ENCODE assay signal across 14 mouse cellular contexts in the genomic region with DNA sequence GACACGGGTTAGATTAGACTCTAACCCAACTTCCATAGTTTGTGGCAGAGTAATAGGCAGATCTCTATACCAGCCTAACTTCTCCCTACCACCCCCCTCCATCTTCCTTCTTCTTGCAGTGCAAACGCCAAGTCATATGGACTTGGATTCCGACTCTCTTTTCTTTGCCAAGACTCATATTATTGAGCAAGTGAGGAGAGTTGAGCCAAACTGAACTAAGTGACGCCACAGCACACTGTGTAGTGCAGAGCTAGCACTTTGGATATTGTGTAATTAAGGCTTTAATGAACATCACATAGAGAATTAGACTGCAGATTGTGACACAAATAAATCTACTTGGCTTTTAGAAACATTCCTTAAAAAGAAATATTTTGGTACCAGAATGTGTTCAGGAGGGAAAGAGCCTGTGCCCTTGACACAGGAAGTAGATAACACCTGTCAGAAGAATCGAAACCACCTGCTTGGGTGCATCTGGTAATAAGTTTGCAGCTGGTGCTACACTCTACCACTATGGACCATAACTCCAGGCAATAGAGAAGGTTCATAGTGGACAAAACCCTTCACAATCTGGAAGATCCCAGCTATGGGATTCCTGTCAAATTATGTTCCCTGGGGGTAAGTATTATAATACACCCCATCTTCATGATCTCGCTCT.
DNase-seq lines count a peak whose midpoint lies in the region; ATAC-seq and TF ChIP-seq lines count a peak whose summit lies in the region.
"Had no signal": no experiment of that assay in that cellular context is flagged by ENCODE, and none has a peak within 500 bp of the region (broad histone marks: within the 10 kb centered on the region; RNA-seq: fewer than 3 reads in every experiment).

No protein-coding gene starts in this region.

- no peaks in the 10 kb centered on the region for H3K27me3 ChIP-seq in forebrain, embryonic 13.5 days
- no peaks in the 10 kb centered on the region for H3K27me3 ChIP-seq in forebrain, embryonic 12.5 days
- no peaks in the 10 kb centered on the region for H3K27me3 ChIP-seq in kidney, embryonic 15.5 days
- no peaks in the 10 kb centered on the region for H3K27me3 ChIP-seq in forebrain, postnatal 0 days (ENCODE audit: insufficient read depth, low read length)
- H3K27me3 ChIP-seq in midbrain, embryonic 14.5 days (ENCODE audit: control insufficient read depth, insufficient read depth, low read length), result no peaks in the 10 kb centered on the region
- H3K27me3 ChIP-seq: hindbrain, embryonic 13.5 days had no signal

- peak; percentile 65; the same call in 1 of the 2 replicates for ATAC-seq in forebrain, embryonic 13.5 days
- no peak for ATAC-seq in forebrain, embryonic 12.5 days (ENCODE audit: low FRiP score)
- ATAC-seq in kidney, embryonic 15.5 days (replicated peaks; ENCODE audit: low FRiP score), result no peak
- ATAC-seq in forebrain, postnatal 0 days, result peak; percentile 53
- ATAC-seq in midbrain, embryonic 14.5 days (ENCODE audit: low FRiP score, low TSS enrichment), result no peak

- DNase-seq in kidney, postnatal 14 days, result peak; percentile 21
- peak; percentile 30 for DNase-seq in forebrain, postnatal 0 days
- DNase-seq in lung, postnatal 10 days, result peak; percentile 40
- no peak for DNase-seq in midbrain, embryonic 14.5 days
- no peak for DNase-seq in cerebellum, adult 11 months
- DNase-seq: cerebellum, adult 9-11 months; gastrocnemius, adult 2 months; thymus, postnatal 36 days had no signal

- no peaks in the 10 kb centered on the region for H3K9me3 ChIP-seq in forebrain, embryonic 13.5 days (replicated peaks)
- H3K9me3 ChIP-seq in forebrain, embryonic 12.5 days, result no peaks in the 10 kb centered on the region
- no peaks in the 10 kb centered on the region for H3K9me3 ChIP-seq in kidney, embryonic 15.5 days (replicated peaks)
- H3K9me3 ChIP-seq in forebrain, postnatal 0 days (ENCODE audit: low read length), result no peaks in the 10 kb centered on the region
- H3K9me3 ChIP-seq in midbrain, embryonic 14.5 days (ENCODE audit: control insufficient read depth, low read length), result no peaks in the 10 kb centered on the region
- H3K9me3 ChIP-seq: hindbrain, embryonic 13.5 days had no signal

- 82% methylated on average over 6 of the region's 6 CpGs for WGBS in forebrain, embryonic 13.5 days
- 85% methylated on average over 6 of the region's 6 CpGs for WGBS in forebrain, embryonic 12.5 days
- 78% methylated on average over 6 of the region's 6 CpGs for WGBS in kidney, embryonic 15.5 days
- 69% methylated on average over 6 of the region's 6 CpGs for WGBS in forebrain, postnatal 0 days
- WGBS in midbrain, embryonic 14.5 days, result 85% methylated on average over 6 of the region's 6 CpGs

- H3K36me3 ChIP-seq in forebrain, embryonic 13.5 days (ENCODE audit: poor library complexity, severe bottlenecking), result no peaks in the 10 kb centered on the region
- H3K36me3 ChIP-seq in forebrain, embryonic 12.5 days (replicated peaks), result no peaks in the 10 kb centered on the region
- no peaks in the 10 kb centered on the region for H3K36me3 ChIP-seq in kidney, embryonic 15.5 days
- H3K36me3 ChIP-seq in forebrain, postnatal 0 days (ENCODE audit: insufficient read depth), result no peaks in the 10 kb centered on the region
- H3K36me3 ChIP-seq in midbrain, embryonic 14.5 days (ENCODE audit: control insufficient read depth, insufficient read depth, low read length), result no peaks in the 10 kb centered on the region
- H3K36me3 ChIP-seq: hindbrain, embryonic 13.5 days had no signal

- no peaks in the 10 kb centered on the region for H3K4me1 ChIP-seq in forebrain, embryonic 13.5 days
- H3K4me1 ChIP-seq in forebrain, embryonic 12.5 days, result no peaks in the 10 kb centered on the region
- no peaks in the 10 kb centered on the region for H3K4me1 ChIP-seq in kidney, embryonic 15.5 days
- H3K4me1 ChIP-seq in forebrain, postnatal 0 days (ENCODE audit: insufficient read depth), result no peaks in the 10 kb centered on the region
- H3K4me1 ChIP-seq in midbrain, embryonic 14.5 days (ENCODE audit: control insufficient read depth, insufficient read depth, low read length), result no peaks in the 10 kb centered on the region
- H3K4me1 ChIP-seq: hindbrain, embryonic 13.5 days had no signal

- H3K9ac ChIP-seq in forebrain, embryonic 13.5 days, result no peak overlapping the region
- no peak overlapping the region for H3K9ac ChIP-seq in forebrain, embryonic 12.5 days
- no peak overlapping the region for H3K9ac ChIP-seq in kidney, embryonic 15.5 days
- no peak overlapping the region for H3K9ac ChIP-seq in forebrain, postnatal 0 days
- no peak overlapping the region for H3K9ac ChIP-seq in midbrain, embryonic 14.5 days (replicated peaks; ENCODE audit: low read length)
- H3K9ac ChIP-seq: hindbrain, embryonic 13.5 days had no signal

- no peak overlapping the region for H3K4me3 ChIP-seq in forebrain, embryonic 13.5 days
- no peak overlapping the region for H3K4me3 ChIP-seq in forebrain, embryonic 12.5 days (replicated peaks)
- H3K4me3 ChIP-seq in kidney, embryonic 15.5 days (replicated peaks), result no peak overlapping the region
- H3K4me3 ChIP-seq in forebrain, postnatal 0 days (ENCODE audit: low read depth, low read length), result no peak overlapping the region
- H3K4me3 ChIP-seq in midbrain, embryonic 14.5 days (replicated peaks; ENCODE audit: low read depth, low read length), result no peak overlapping the region
- H3K4me3 ChIP-seq: gastrocnemius, adult 2 months; hindbrain, embryonic 13.5 days; layer of hippocampus, adult 2 months; myocyte had no signal

- H3K4me2 ChIP-seq in forebrain, embryonic 13.5 days, result no peak overlapping the region
- no peak overlapping the region for H3K4me2 ChIP-seq in forebrain, embryonic 12.5 days
- no peak overlapping the region for H3K4me2 ChIP-seq in kidney, embryonic 15.5 days
- H3K4me2 ChIP-seq in forebrain, postnatal 0 days (ENCODE audit: low read depth), result no peak overlapping the region
- H3K4me2 ChIP-seq in midbrain, embryonic 14.5 days (ENCODE audit: low read length), result no peak overlapping the region
- H3K4me2 ChIP-seq: hindbrain, embryonic 13.5 days had no signal

- no peak overlapping the region for H3K27ac ChIP-seq in forebrain, embryonic 13.5 days
- H3K27ac ChIP-seq in forebrain, embryonic 12.5 days, result no peak overlapping the region
- H3K27ac ChIP-seq in kidney, embryonic 15.5 days, result no peak overlapping the region
- no peak overlapping the region for H3K27ac ChIP-seq in forebrain, postnatal 0 days (ENCODE audit: low read depth, low read length)
- H3K27ac ChIP-seq in midbrain, embryonic 14.5 days (replicated peaks; ENCODE audit: low read depth, low read length), result no peak overlapping the region
- H3K27ac ChIP-seq: gastrocnemius, adult 2 months; hindbrain, embryonic 13.5 days; layer of hippocampus, adult 2 months had no signal

- TF ChIP-seq CTCF in forebrain, postnatal 0 days (IDR thresholded peaks at IDR 0.05; ENCODE audit: low read depth), result no peak

Comparison
In these comparisons a context has a peak if more than half of its experiments do, and no peak if none do; other contexts are left out.
1. ATAC-seq: peak in forebrain, embryonic 13.5 days (single experiment) and forebrain, postnatal 0 days (single experiment); none in forebrain, embryonic 12.5 days (single experiment), kidney, embryonic 15.5 days (single experiment) and midbrain, embryonic 14.5 days (single experiment).
2. DNase-seq: peak in kidney, postnatal 14 days (single experiment), forebrain, postnatal 0 days (single experiment) and lung, postnatal 10 days (single experiment); none in midbrain, embryonic 14.5 days (single experiment) and cerebellum, adult 11 months (single experiment).